Mouse (Mus musculus) MEL (cell line): ENCODE results near the gene 4921517D22Rik. TPM values are rescaled to one million over a fixed set of nuclear protein-coding genes. Genes with fewer than 3 reads are reported as not detected.

Experiments
- DNase-seq: peaks from one replicate; pipeline ENCODE4 v3.0.0; 2011; ENCODE audit warnings: low read depth, low spot score
- H3K27ac ChIP-seq: 2 replicates; pipeline ENCODE4 v1.5.1; 2012; ENCODE audit warnings: low read depth, mild to moderate bottlenecking, control low read depth, low read length, moderate library complexity; ENCODE audit not compliant: control insufficient read depth
- H3K27me3 ChIP-seq, 2 experiments: fragments of 150-350 bp in 1 of 2; sonication (generic) in 1 of 2; 2 replicates each; pipeline ENCODE4 v1.6.1; 2012; ENCODE audit warnings: low read length in 2 of 2, mild to moderate bottlenecking in 2 of 2, improper control_type of control experiment in 1 of 2, moderate library complexity in 1 of 2; ENCODE audit not compliant: insufficient read depth in 2 of 2, control insufficient read depth in 1 of 2
- H3K36me3 ChIP-seq, 2 experiments: 2 replicates each; pipeline ENCODE4 v1.6.1; 2012 to 2014; ENCODE audit warnings: low read length in 2 of 2, improper control_type of control experiment in 1 of 2, inconsistent platforms in 1 of 2, mild to moderate bottlenecking in 1 of 2; ENCODE audit not compliant: insufficient read depth in 2 of 2, control insufficient read depth in 1 of 2
- H3K4me1 ChIP-seq, 2 experiments: fragments of 150-350 bp in 1 of 2; sonication (generic) in 1 of 2; 2 replicates each; pipeline ENCODE4 v1.6.1; 2012; ENCODE audit warnings: low read length in 2 of 2, improper control_type of control experiment in 1 of 2, mild to moderate bottlenecking in 1 of 2; ENCODE audit not compliant: insufficient read depth in 2 of 2, control insufficient read depth in 1 of 2
- H3K4me3 ChIP-seq, 2 experiments: fragments of 150-350 bp in 1 of 2; sonication (generic) in 1 of 2; 2 replicates each; pipeline ENCODE4 v1.5.1; 2012; ENCODE audit warnings: low read depth in 2 of 2, low read length in 2 of 2, mild to moderate bottlenecking in 2 of 2, moderate library complexity in 2 of 2, control low read depth in 1 of 2, improper control_type of control experiment in 1 of 2; ENCODE audit not compliant: control insufficient read depth in 1 of 2, insufficient read depth in 1 of 2
- H3K79me2 ChIP-seq: 2 replicates; pipeline ENCODE4 v1.6.1; 2012; ENCODE audit warnings: mild to moderate bottlenecking, low read length, moderate library complexity; ENCODE audit not compliant: control insufficient read depth, poor library complexity, insufficient read depth
- H3K9ac ChIP-seq: 2 replicates; pipeline ENCODE4 v1.6.1; 2012; ENCODE audit warnings: low read depth, mild to moderate bottlenecking, control low read depth, low read length, moderate library complexity; ENCODE audit not compliant: control insufficient read depth, poor library complexity, severe bottlenecking
- H3K9me3 ChIP-seq: fragments of 150-350 bp; sonication (generic); replicated peaks from 2 replicates; pipeline ENCODE4 v1.6.1; 2012; ENCODE audit warnings: mild to moderate bottlenecking, low read length, improper control_type of control experiment, moderate library complexity; ENCODE audit not compliant: insufficient read depth
- BHLHE40 ChIP-seq: IDR thresholded peaks from 2 replicates; pipeline ENCODE4 v1.6.1; 2012; ENCODE audit warnings: low read depth, mild to moderate bottlenecking, inconsistent platforms, low read length, improper control_type of control experiment, borderline replicate concordance
- CHD1 ChIP-seq: IDR thresholded peaks from 2 replicates; pipeline ENCODE4 v1.6.1; 2012; ENCODE audit warnings: low read depth, mild to moderate bottlenecking, inconsistent platforms, low read length, improper control_type of control experiment
- E2F4 ChIP-seq: IDR thresholded peaks from 2 replicates; pipeline ENCODE4 v1.6.1; 2011; ENCODE audit warnings: low read depth, low read length, improper control_type of control experiment, borderline replicate concordance
- ETS1 ChIP-seq: IDR thresholded peaks from 2 replicates; pipeline ENCODE4 v1.6.1; 2012; ENCODE audit warnings: low read depth, mild to moderate bottlenecking, inconsistent platforms, low read length, improper control_type of control experiment, moderate library complexity
- GABPA ChIP-seq: IDR thresholded peaks from 2 replicates; pipeline ENCODE4 v1.6.1; 2012; ENCODE audit warnings: low read depth, mild to moderate bottlenecking, inconsistent platforms, low read length, improper control_type of control experiment, moderate library complexity
- KAT2A ChIP-seq: conservative IDR thresholded peaks from 2 replicates; pipeline ENCODE4 v1.6.1; 2012; ENCODE audit warnings: low read depth, low read length, improper control_type of control experiment, inconsistent platforms
- MEF2A ChIP-seq: IDR thresholded peaks from 2 replicates; pipeline ENCODE4 v1.6.1; 2014; ENCODE audit warnings: low read depth, mild to moderate bottlenecking, inconsistent platforms, low read length, improper control_type of control experiment; ENCODE audit not compliant: poor library complexity, insufficient replicate concordance, severe bottlenecking; ENCODE audit errors: extremely low read depth
- MXI1 ChIP-seq: IDR thresholded peaks from 2 replicates; pipeline ENCODE4 v1.6.1; 2011; ENCODE audit warnings: mild to moderate bottlenecking, low read depth, low read length, improper control_type of control experiment
- MYC ChIP-seq: IDR thresholded peaks from 2 replicates; pipeline ENCODE4 v1.6.1; 2011; ENCODE audit warnings: low read depth, mild to moderate bottlenecking, low read length, improper control_type of control experiment, moderate library complexity
- POLR2A ChIP-seq, 2 experiments: IDR thresholded peaks; 2 replicates each; pipeline ENCODE4 v1.6.1; 2011 to 2012; ENCODE audit warnings: low read length in 2 of 2, mild to moderate bottlenecking in 2 of 2, control low read depth in 1 of 2, improper control_type of control experiment in 1 of 2, low read depth in 1 of 2, moderate library complexity in 1 of 2; ENCODE audit not compliant: control insufficient read depth in 1 of 2, insufficient read depth in 1 of 2, poor library complexity in 1 of 2
- POLR2AphosphoS2 ChIP-seq: IDR thresholded peaks from 2 replicates; pipeline ENCODE4 v1.6.1; 2011; ENCODE audit warnings: low read length, improper control_type of control experiment
- SIN3A ChIP-seq: IDR thresholded peaks from 2 replicates; pipeline ENCODE4 v1.6.1; 2012; ENCODE audit warnings: low read length, improper control_type of control experiment, inconsistent platforms
- SMC3 ChIP-seq: IDR thresholded peaks from 2 replicates; pipeline ENCODE4 v1.6.1; 2011; ENCODE audit warnings: low read depth, low read length, improper control_type of control experiment
- TBP ChIP-seq: IDR thresholded peaks from 2 replicates; pipeline ENCODE4 v1.8.0; 2011; ENCODE audit warnings: low read depth, low read length, improper control_type of control experiment
- UBTF ChIP-seq: IDR thresholded peaks from 2 replicates; pipeline ENCODE4 v1.6.1; 2012; ENCODE audit warnings: low read depth, mild to moderate bottlenecking, inconsistent platforms, low read length, improper control_type of control experiment, moderate library complexity, borderline replicate concordance; ENCODE audit not compliant: insufficient read depth
- USF1 ChIP-seq: IDR thresholded peaks from 2 replicates; pipeline ENCODE4 v1.6.1; 2014; ENCODE audit warnings: low read depth, mild to moderate bottlenecking, inconsistent platforms, low read length, improper control_type of control experiment, moderate library complexity
- ZMIZ1 ChIP-seq: IDR thresholded peaks from 2 replicates; pipeline ENCODE4 v1.6.1; 2012; ENCODE audit warnings: low read depth, mild to moderate bottlenecking, inconsistent platforms, low read length, improper control_type of control experiment, moderate library complexity
- ZNF384 ChIP-seq: IDR thresholded peaks from 2 replicates; pipeline ENCODE4 v1.6.1; 2012; ENCODE audit warnings: low read depth, mild to moderate bottlenecking, inconsistent platforms, low read length, improper control_type of control experiment
- polyA plus RNA-seq, 2 experiments: library from polyadenylated mRNA; stranded (reverse) in 1 of 2; unstranded in 1 of 2; fragments of >175 nt in 1 of 2; fragments of >200 nt in 1 of 2; gene quantifications; 2 replicates each; pipeline versions ENCODE4 v1.2.1 to v1.2.4; 2012; ENCODE audit warnings: low replicate concordance in 2 of 2, low read depth in 1 of 2; ENCODE audit not compliant: insufficient read length in 2 of 2, insufficient read depth in 1 of 2, missing spikeins in 1 of 2
- total RNA-seq: library from RNA; depleted of rRNA; stranded (reverse); fragments of 300-350 nt; gene quantifications from 2 replicates; pipeline ENCODE4 v1.2.3, GENCODE M21; 2012

4921517D22Rik gene
- total and polyA plus RNA-seq, 3 experiments: not detected

DNA sequence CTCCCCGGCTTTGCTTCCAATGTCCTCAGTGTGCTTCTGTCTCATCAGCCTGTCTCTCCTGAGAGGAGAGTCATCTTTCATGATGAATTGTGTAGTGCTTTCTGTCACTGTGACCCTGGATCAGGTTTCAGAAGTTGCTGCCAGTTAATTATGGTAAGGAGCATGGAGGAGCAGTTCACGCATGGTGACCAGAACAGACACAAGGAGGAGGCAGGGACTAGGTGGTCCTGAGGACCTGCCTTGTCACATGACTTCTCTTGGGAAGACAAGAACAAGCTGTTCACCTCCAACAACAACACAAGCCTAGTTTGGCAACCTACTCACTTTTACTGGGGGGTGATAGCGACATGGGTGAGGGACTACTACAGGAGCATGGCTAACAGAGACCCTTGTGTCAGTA lies 40.8 kb downstream of the 4921517D22Rik start:
- no peaks in the 10 kb centered on the region for H3K27me3 ChIP-seq
- H3K4me3 ChIP-seq: no peak overlapping the region
- 0 out of 4 replicates have a peak, but pooled peaks cover 0 to 2% of the 10 kb centered on the region in 2 experiments for H3K36me3 ChIP-seq
- H3K9me3 ChIP-seq: no peaks in the 10 kb centered on the region
- H3K27ac ChIP-seq: no peak overlapping the region
- no peaks in the 10 kb centered on the region for H3K4me1 ChIP-seq
- no peak for DNase-seq
- no peak overlapping the region for H3K9ac ChIP-seq
- H3K79me2 ChIP-seq: no peaks in the 10 kb centered on the region
- TF ChIP-seq TBP (no peak), USF1 (no peak), CHD1 (no peak), ETS1 (no peak), POLR2AphosphoS2 (no peak), MXI1 (no peak), ZMIZ1 (no peak), KAT2A (no peak), SMC3 (no peak), E2F4 (no peak), MEF2A (no peak), BHLHE40 (no peak), GABPA (no peak), SIN3A (no peak), MYC (no peak), ZNF384 (no peak), UBTF (no peak)

DNA sequence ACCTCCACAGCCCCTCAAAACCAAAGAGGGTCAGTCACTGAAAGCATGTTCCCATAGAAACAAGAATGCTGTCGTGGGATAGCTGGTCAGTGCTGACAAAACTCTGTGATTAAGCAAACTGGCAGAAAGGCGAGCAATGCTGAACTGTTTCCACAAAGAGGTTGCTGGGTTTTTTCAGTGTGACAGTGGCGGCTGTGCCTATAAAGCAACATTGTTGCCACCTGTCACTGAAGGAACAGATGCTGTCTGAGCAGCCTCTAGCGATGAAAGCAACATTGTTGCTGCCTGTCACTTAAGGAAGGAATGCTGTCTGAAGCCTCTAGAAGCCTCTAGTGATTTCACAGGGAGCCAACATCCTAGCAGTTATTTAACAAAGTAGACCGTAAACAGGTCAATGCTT lies 41.3 kb downstream of the 4921517D22Rik start:
- no peaks in the 10 kb centered on the region for H3K79me2 ChIP-seq
- no peaks in the 10 kb centered on the region for H3K27me3 ChIP-seq
- no peak overlapping the region for H3K9ac ChIP-seq
- TF ChIP-seq GABPA: no peak
- no peak for TF ChIP-seq MEF2A
- TF ChIP-seq POLR2A (IDR thresholded peaks at IDR 0.05; ENCODE audit: control insufficient read depth in 1 of 2, insufficient read depth in 1 of 2, low read depth in 1 of 2, low read length in 2 of 2, poor library complexity in 1 of 2): no peak
- no peak for TF ChIP-seq POLR2AphosphoS2
- TF ChIP-seq, all 39 proteins: peak for 0
- Histone ChIP-seq H3K4me3 (no peak overlapping the region), H3K9me3 (no peaks in the 10 kb centered on the region), H3K27ac (no peak overlapping the region), H3K36me3 (0 out of 4 replicates have a peak, but pooled peaks cover 0 to 2% of the 10 kb centered on the region in 2 experiments), H3K4me1 (no peaks in the 10 kb centered on the region)
- DNase-seq: no peak
